Mouse (Mus musculus) hindbrain, postnatal 0 days (tissue): Measurements from ENCODE around the gene Rnf126. TPM values are rescaled to one million over a fixed set of nuclear protein-coding genes. Genes with fewer than 3 reads are reported as not detected.

ENCODE experiments used
- ATAC-seq: fragments of 200-750 bp; cut with Nextera tagmentation; 2 replicates; pipeline ENCODE4 v1.8.0; 2017; ENCODE audit warnings: mild to moderate bottlenecking, moderate TSS enrichment, moderate library complexity
- DNase-seq: peaks from one replicate; pipeline ENCODE4 v3.0.0-alpha.2; 2015; ENCODE audit warnings: low spot score
- H3K27ac ChIP-seq: fragments of 300-500 bp; sonication (generic); 2 replicates; pipeline ENCODE4 v1.5.1; 2014; ENCODE audit warnings: mild to moderate bottlenecking
- H3K27me3 ChIP-seq: fragments of 300-500 bp; sonication (generic); 2 replicates; pipeline ENCODE4 v1.6.1; 2014; ENCODE audit warnings: low read length, mixed read lengths; ENCODE audit not compliant: insufficient read depth
- H3K36me3 ChIP-seq: fragments of 300-500 bp; sonication (generic); 2 replicates; pipeline ENCODE4 v1.6.1; 2014; ENCODE audit warnings: low read length, mixed read lengths; ENCODE audit not compliant: insufficient read depth
- H3K4me1 ChIP-seq: fragments of 300-500 bp; sonication (generic); 2 replicates; pipeline ENCODE4 v1.6.1; 2014; ENCODE audit warnings: antibody characterized with exemption, low read length, mixed read lengths; ENCODE audit not compliant: insufficient read depth
- H3K4me2 ChIP-seq: fragments of 300-500 bp; sonication (generic); 2 replicates; pipeline ENCODE4 v1.6.1; 2014; ENCODE audit warnings: low read depth, mild to moderate bottlenecking, low read length, moderate library complexity, mixed read lengths
- H3K4me3 ChIP-seq: fragments of 300-500 bp; sonication (generic); 2 replicates; pipeline ENCODE4 v1.5.1; 2014; ENCODE audit warnings: low read length
- H3K9ac ChIP-seq: fragments of 300-500 bp; sonication (generic); replicated peaks from 2 replicates; pipeline ENCODE4 v1.6.1; 2014; ENCODE audit warnings: mild to moderate bottlenecking, low read length, moderate library complexity, mixed read lengths
- H3K9me3 ChIP-seq: fragments of 300-500 bp; sonication (generic); 2 replicates; pipeline ENCODE4 v1.6.1; 2016; ENCODE audit warnings: low read length, mixed read lengths
- CTCF ChIP-seq: IDR thresholded peaks from 2 replicates; pipeline ENCODE4 v1.5.1; 2016; ENCODE audit warnings: antibody characterized with exemption, control low read depth, low read depth
- WGBS: fragments of 180-500 bp; shearing (Covaris S2); extraction: QIAGEN DNeasy Blood & Tissue Kit; methylation state at CpG from one replicate; pipeline ENCODE4 v1.1.7; 2014; 5-methylcytosine and 5-hydroxymethylcytosine counted together
- polyA plus RNA-seq: library from polyadenylated mRNA; unstranded; fragments of >200 nt; fragmentation: Nextera tagmentation; extraction: Ambion mirVana; gene quantifications from 2 replicates; pipeline ENCODE4 v1.2.1, GENCODE M21; 2015
- total RNA-seq: library from RNA; depleted of rRNA; stranded (reverse); fragments of >200 nt; gene quantifications from 2 replicates; pipeline ENCODE4 v1.2.3, GENCODE M21; 2014; rRNA removed

The Rnf126 gene
- total RNA-seq (112 and 120 TPM in 2 replicates), polyA plus RNA-seq (108 and 119 TPM in 2 replicates)

DNA sequence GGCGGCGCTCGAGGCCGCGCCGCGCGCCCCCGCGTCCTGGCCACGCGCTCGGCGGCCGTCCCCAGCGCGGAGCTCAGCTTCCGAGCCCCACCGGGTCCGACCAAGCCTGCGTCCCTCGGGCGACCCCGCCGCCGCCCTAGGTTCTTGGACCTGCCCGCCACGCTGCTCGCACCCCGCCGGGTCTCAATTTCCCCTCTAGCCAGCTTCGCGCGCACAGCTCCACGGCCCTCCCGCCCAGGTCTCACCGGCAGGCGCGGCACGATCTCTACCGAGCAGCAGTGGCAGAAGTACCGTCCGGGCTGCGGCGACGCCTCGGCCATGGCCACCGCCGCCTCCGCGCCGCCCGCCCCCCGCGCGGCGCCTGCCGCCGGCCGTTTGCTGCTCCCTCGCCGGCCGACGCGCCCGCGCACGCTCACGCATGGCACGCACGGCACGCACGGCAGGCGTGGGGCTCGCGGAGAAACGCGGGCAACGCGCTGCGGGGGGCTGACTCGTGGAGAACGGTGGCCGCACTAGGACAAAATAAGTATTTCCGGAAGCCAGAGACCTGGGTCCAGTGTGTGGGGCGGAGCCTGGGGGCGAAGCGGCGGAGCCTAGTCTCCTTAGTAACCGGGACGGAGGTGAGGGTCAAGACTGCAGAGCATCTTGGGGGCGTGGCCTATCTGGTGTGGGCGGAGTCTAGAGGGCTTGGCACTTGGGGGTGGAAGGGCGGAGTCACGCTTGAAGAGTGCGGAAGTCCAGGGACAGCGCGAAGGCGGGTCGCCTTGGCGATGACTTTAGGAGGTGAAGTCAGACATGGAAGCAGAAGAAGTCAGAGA is at the start of gene Rnf126:
TSS of gene Rnf126 (minus strand) at position 445 of the 818 bp plus-strand sequence.
- ATAC-seq (peak; percentile 93), DNase-seq (peak; percentile 98)
- H3K36me3 ChIP-seq = peaks cover 4% of the 10 kb centered on the region; the same call in 1 of the 2 replicates
- peaks cover 17% of the 10 kb centered on the region for H3K4me1 ChIP-seq
- peak within 1 kb of the TSS; percentile 92 for H3K4me3 ChIP-seq
- no peak for TF ChIP-seq CTCF
- under 1% methylated on average over 101 of the region's 101 CpGs for WGBS
- peak within 1 kb of the TSS; percentile 95 for H3K27ac ChIP-seq
- H3K27me3 ChIP-seq = no peaks in the 10 kb centered on the region
- H3K9me3 ChIP-seq = no peaks in the 10 kb centered on the region
- H3K9ac ChIP-seq = peak within 1 kb of the TSS; percentile 93
- peak within 1 kb of the TSS; percentile 70 for H3K4me2 ChIP-seq

DNA sequence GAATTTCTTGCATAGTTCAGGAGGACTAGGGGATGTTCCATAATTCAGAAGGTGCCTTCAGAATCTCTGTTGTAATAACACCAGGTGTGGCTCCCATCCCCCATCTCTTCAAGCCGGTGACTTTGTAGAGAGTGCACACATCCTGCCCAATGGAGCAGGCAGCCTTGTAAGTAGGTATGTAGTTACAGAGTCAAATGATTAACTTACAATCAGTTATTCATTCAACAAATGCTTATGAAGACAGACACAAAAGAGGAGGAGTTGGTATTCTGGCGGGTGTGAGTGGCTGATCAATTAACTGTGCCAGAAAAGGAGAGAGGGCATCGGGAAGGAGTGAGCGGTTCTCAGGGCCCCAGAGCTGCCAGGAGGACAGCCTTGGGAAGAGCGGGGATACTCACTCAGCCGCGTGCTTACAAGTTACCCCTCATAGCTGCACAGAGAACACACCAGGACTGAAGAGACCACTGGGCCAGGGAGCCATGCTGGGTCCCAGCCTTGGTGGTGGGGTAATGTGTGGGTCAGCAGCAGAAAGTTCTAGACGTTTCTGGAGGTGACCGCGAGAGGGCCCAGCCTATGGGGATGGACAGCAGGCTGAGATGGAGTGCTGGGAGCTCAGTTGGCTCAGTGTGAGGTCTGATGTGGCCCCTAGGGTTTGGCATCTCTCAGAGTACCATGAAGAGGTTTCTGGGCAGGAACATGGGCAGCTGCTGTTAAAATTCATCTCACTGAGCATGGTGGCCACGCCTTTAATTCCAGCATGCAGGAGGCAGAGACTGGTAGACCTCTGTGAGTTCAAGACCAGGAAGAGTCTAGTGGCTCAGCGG is 49.1 kb upstream of the Rnf126 start:
- H3K4me2 ChIP-seq = no peak overlapping the region
- no peak overlapping the region for H3K27ac ChIP-seq
- no peaks in the 10 kb centered on the region for H3K9me3 ChIP-seq
- no peak for ATAC-seq
- no peak overlapping the region for H3K4me3 ChIP-seq
- H3K36me3 ChIP-seq = peaks cover 35% of the 10 kb centered on the region
- TF ChIP-seq CTCF = no peak
- 83% methylated on average over 12 of the region's 12 CpGs for WGBS
- no peaks in the 10 kb centered on the region for H3K27me3 ChIP-seq
- no peak overlapping the region for H3K9ac ChIP-seq
- no peaks in the 10 kb centered on the region for H3K4me1 ChIP-seq
- no peak for DNase-seq

DNA sequence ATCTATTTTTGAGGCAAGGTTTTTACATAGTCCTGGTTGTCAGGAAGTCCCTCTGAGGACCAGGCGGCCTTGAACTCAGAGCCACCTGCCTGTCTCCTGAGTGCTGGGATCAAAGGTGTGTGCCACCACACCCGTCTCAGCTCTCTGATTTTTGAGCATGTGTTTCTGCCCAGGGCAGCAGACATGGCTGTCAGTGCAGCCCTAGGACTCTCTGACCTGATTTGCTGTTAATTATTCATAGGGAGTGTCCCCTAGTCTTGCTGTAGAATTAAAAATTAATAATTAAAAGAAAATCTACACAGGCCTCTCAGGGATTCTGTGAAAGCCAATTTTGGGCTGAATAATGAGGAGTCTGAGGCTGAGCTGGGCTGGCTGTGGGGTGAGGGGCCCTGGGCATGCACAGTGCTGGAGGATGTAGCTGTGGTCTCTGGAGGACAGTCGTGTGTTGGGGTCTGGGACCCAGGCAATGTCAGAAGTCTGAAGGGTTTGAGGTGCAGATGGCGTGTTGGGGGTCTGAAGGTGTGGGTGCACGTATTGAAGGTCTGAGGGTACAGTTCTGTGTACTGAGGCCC is 47.6 kb upstream of the Rnf126 start:
- peaks cover 33% of the 10 kb centered on the region for H3K36me3 ChIP-seq
- H3K4me3 ChIP-seq = no peak overlapping the region
- no peaks in the 10 kb centered on the region for H3K27me3 ChIP-seq
- no peak overlapping the region for H3K4me2 ChIP-seq
- H3K27ac ChIP-seq = no peak overlapping the region
- H3K9me3 ChIP-seq = no peaks in the 10 kb centered on the region
- WGBS = 81% methylated on average over 5 of the region's 5 CpGs
- TF ChIP-seq CTCF = no peak
- peak; percentile 27; the same call in 1 of the 2 replicates for ATAC-seq
- no peaks in the 10 kb centered on the region for H3K4me1 ChIP-seq
- DNase-seq = no peak
- H3K9ac ChIP-seq = no peak overlapping the region

DNA sequence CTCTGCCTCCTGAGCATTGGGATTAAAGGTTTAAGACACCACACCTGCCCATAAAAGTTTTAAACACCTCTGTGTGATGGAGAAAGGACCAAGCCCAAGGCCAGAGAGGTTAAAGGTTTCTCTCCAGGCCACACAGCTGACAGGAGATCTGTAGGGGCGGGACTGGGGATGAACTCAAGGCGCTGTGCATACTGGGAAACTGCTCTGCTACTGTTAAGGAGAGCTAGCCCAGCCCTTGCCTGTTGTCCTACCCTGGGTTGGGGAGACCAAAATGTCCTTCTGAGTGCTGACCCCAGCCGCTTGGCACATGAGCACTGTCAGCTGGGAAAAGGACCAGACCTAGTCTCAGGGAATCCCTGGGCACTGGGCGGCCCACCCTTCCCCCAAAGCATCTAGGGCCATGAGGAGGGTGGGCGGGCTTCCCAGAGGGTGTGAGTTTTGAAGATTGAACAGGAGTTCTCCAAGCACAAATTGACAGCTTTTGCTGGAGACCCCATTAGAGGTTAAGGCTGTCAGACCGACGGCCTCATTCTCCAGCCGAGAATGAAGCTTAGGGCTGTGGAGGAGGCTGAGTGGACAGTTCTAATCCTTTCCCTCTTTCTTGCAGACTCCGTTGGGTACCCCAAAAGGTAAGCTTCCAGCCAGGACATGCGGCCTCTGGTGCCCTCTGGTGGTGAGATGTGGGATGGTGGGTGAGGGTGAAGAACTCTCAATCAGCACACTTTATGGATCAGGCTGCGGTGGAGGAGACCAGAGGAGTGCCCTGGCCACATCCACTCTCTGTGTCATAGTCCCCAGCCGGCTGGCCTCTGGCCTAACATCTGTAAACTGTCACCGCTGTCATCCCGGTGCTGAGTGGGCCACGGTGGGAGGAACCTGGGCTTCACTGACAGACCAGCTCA is 45.2 kb upstream of the Rnf126 start:
- H3K36me3 ChIP-seq = peaks cover 42% of the 10 kb centered on the region
- 31% methylated on average over 15 of the region's 15 CpGs for WGBS
- H3K4me2 ChIP-seq = no peak overlapping the region
- H3K4me3 ChIP-seq = no peak overlapping the region
- TF ChIP-seq CTCF = peak; percentile 98
- no peak overlapping the region for H3K27ac ChIP-seq
- H3K27me3 ChIP-seq = no peaks in the 10 kb centered on the region
- H3K9me3 ChIP-seq = no peaks in the 10 kb centered on the region
- peak; percentile 85 for DNase-seq
- peak; percentile 57 for ATAC-seq
- H3K4me1 ChIP-seq = no peaks in the 10 kb centered on the region
- H3K9ac ChIP-seq = no peak overlapping the region

DNA sequence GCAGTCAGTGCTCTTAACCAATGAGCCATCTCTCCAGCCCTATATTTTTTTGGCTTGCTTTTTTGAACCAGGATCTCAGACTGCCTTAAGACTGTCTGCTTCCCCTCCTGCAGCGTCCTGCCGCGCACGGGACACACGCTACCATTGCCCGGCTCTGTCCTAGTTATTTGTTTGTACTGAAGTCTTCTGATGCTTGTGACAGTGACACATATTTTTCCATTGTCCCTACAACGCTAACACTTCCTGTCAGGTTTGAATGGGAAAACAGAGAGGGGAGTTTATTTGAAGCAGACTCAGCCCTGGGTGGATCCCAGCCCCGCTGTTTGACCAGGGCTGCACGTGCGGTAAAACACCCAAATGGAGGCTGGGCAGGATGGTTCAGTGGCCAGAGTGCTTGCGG is 42.0 kb upstream of the Rnf126 start:
- ATAC-seq (no peak), DNase-seq (no peak)
- TF ChIP-seq CTCF = no peak
- 84% methylated on average over 11 of the region's 11 CpGs for WGBS
- H3K4me2 ChIP-seq = no peak overlapping the region
- no peaks in the 10 kb centered on the region for H3K27me3 ChIP-seq
- peaks cover 4% of the 10 kb centered on the region; the same call in 1 of the 2 replicates for H3K4me1 ChIP-seq
- H3K4me3 ChIP-seq = no peak overlapping the region
- no peaks in the 10 kb centered on the region for H3K9me3 ChIP-seq
- H3K36me3 ChIP-seq = peaks cover 28% of the 10 kb centered on the region; the same call in 1 of the 2 replicates
- H3K27ac ChIP-seq = 0 out of 2 replicates have a peak overlapping the region, but pooled peaks have one; percentile 58
- no peak overlapping the region for H3K9ac ChIP-seq
